Mouse (Mus musculus) thymus, adult 18-20 months (tissue): ENCODE measurements around the gene Rbfox2.

Experiments
- DNase-seq, 2 experiments: peaks; one replicate each; pipeline ENCODE4 v3.0.0; 2022; ENCODE audit warnings: mixed read lengths in 2 of 2

Gene Rbfox2

GRCm38 (mm10) chr15:77225858-77226257, 80.9 kb downstream of the Rbfox2 start:
- no peak for DNase-seq

GRCm38 (mm10) chr15:77225274-77225673, 81.5 kb downstream of the Rbfox2 start:
- DNase-seq, result no peak

GRCm38 (mm10) chr15:77220833-77221232, 86.0 kb downstream of the Rbfox2 start:
- no peak for DNase-seq

- no peak for DNase-seq
These were observed 86.7 kb downstream of the Rbfox2 start for GRCm38 (mm10) chr15:77220137-77220536.

- DNase-seq, result no peak
These were observed 87.2 kb downstream of the Rbfox2 start for GRCm38 (mm10) chr15:77219571-77219970.

GRCm38 (mm10) chr15:77218007-77218406, 88.8 kb downstream of the Rbfox2 start:
- no peak for DNase-seq

GRCm38 (mm10) chr15:77217523-77217922, 89.3 kb downstream of the Rbfox2 start:
- DNase-seq, result no peak

GRCm38 (mm10) chr15:77216704-77217103, 90.1 kb downstream of the Rbfox2 start:
- no peak for DNase-seq

GRCm38 (mm10) chr15:77215178-77215800, 91.5 kb downstream of the Rbfox2 start:
- no peak for DNase-seq

- DNase-seq, result no peak
These were observed 92.2 kb downstream of the Rbfox2 start for GRCm38 (mm10) chr15:77214410-77215107.

- no peak for DNase-seq
These were observed 93.0 kb downstream of the Rbfox2 start for GRCm38 (mm10) chr15:77213829-77214228.

- DNase-seq, result no peak
These were observed 94.0 kb downstream of the Rbfox2 start for GRCm38 (mm10) chr15:77212818-77213217.

- no peak for DNase-seq
These were observed 94.5 kb downstream of the Rbfox2 start for GRCm38 (mm10) chr15:77212217-77212757.

GRCm38 (mm10) chr15:77206996-77207395, 99.8 kb downstream of the Rbfox2 start:
- DNase-seq, result no peak

- DNase-seq, result no peak
These were observed 101.9 kb downstream of the Rbfox2 start for GRCm38 (mm10) chr15:77204951-77205350.

GRCm38 (mm10) chr15:77203255-77203981, 103.4 kb downstream of the Rbfox2 start:
- no peak for DNase-seq

- no peak for DNase-seq
These were observed 103.9 kb downstream of the Rbfox2 start for GRCm38 (mm10) chr15:77202881-77203254.

- no peak for DNase-seq
These were observed 104.6 kb downstream of the Rbfox2 start for GRCm38 (mm10) chr15:77202223-77202622.

- no peak for DNase-seq
These were observed 110.0 kb downstream of the Rbfox2 start for GRCm38 (mm10) chr15:77196827-77197226.

GRCm38 (mm10) chr15:77196001-77196400, 110.8 kb downstream of the Rbfox2 start:
- no peak for DNase-seq

GRCm38 (mm10) chr15:77192154-77192935, 114.5 kb downstream of the Rbfox2 start:
- no peak for DNase-seq

- no peak for DNase-seq
These were observed 120.7 kb downstream of the Rbfox2 start for GRCm38 (mm10) chr15:77186096-77186495.

GRCm38 (mm10) chr15:77185614-77186013, 121.2 kb downstream of the Rbfox2 start:
- no peak for DNase-seq
